Comparison of ENCODE assay signal across 18 mouse cellular contexts in the genomic region with DNA sequence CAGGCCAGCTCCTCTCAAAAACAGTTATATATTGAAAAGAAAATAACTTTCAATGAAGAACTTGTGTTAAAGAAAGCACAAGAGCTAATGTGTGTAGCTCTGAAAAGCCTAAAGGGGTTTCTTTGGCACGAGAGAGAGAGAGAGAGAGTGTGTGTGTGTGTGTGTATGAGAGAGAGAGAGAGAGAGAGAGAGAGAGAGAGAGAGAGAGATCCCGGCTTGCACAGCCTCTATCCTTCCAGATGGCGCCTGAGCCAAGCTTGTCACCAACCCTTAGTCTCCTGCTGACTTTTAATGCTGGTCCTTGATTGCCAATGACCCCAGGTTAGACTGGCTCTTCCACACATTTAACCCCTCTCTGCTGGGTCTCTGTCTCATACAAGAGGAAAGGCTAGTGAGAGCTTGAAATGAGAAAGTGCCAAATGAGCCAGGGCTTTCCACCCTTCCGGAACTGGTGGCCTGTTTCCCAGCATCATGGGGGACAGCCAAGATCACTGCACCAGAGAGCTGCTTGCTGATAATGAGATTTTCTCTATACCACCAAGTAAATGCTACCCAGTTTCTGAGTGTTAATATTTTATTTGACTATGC.
DNase-seq lines count a peak whose midpoint lies in the region; ATAC-seq and TF ChIP-seq lines count a peak whose summit lies in the region.
"Had no signal": no experiment of that assay in that cellular context is flagged by ENCODE, and none has a peak within 500 bp of the region (broad histone marks: within the 10 kb centered on the region; RNA-seq: fewer than 3 reads in every experiment).

No protein-coding gene starts in this region.

- no peak; the same call in 1 of the 2 replicates for ATAC-seq in forebrain, embryonic 14.5 days

- H3K9me3 ChIP-seq in forebrain, embryonic 14.5 days (replicated peaks; ENCODE audit: control insufficient read depth, low read length), result no peaks in the 10 kb centered on the region
- H3K9me3 ChIP-seq in forebrain, embryonic 10.5 days, result no peaks in the 10 kb centered on the region
- H3K9me3 ChIP-seq: embryonic facial prominence, embryonic 10.5 days; limb, embryonic 12.5 days; neural tube, embryonic 15.5 days; stomach, embryonic 15.5 days had no signal

- no peak overlapping the region for H3K9ac ChIP-seq in forebrain, embryonic 14.5 days (ENCODE audit: low read length)
- H3K9ac ChIP-seq: limb, embryonic 12.5 days; liver, embryonic 14.5 days; neural tube, embryonic 15.5 days; stomach, embryonic 15.5 days had no signal

- no peaks in the 10 kb centered on the region for H3K36me3 ChIP-seq in forebrain, embryonic 14.5 days (ENCODE audit: control insufficient read depth, insufficient read depth, low read length)
- no peaks in the 10 kb centered on the region for H3K36me3 ChIP-seq in forebrain, embryonic 10.5 days (replicated peaks)
- H3K36me3 ChIP-seq in thymus, adult 2 months (ENCODE audit: control insufficient read depth, insufficient read depth, low read length), result no peaks in the 10 kb centered on the region
- H3K36me3 ChIP-seq: embryonic facial prominence, embryonic 10.5 days; limb, embryonic 12.5 days; neural tube, embryonic 15.5 days; stomach, embryonic 15.5 days had no signal

- peaks cover 10% of the 10 kb centered on the region; the same call in 1 of the 2 replicates for H3K4me1 ChIP-seq in forebrain, embryonic 14.5 days (ENCODE audit: control insufficient read depth, insufficient read depth, low read length)
- peaks cover 24% of the 10 kb centered on the region for H3K4me1 ChIP-seq in forebrain, embryonic 10.5 days
- H3K4me1 ChIP-seq in thymus, adult 2 months (replicated peaks; ENCODE audit: control insufficient read depth, insufficient read depth, low read length), result no peaks in the 10 kb centered on the region
- H3K4me1 ChIP-seq: stomach, embryonic 15.5 days had no signal

- no peak for TF ChIP-seq POLR2A in thymus, adult 2 months (IDR thresholded peaks at IDR 0.05; ENCODE audit: control insufficient read depth, extremely low read depth, insufficient read depth, low read length, poor library complexity)

- TF ChIP-seq CTCF in thymus, adult 2 months (IDR thresholded peaks at IDR 0.05; ENCODE audit: borderline replicate concordance, control insufficient read depth, extremely low read depth, insufficient read depth, low read length, poor library complexity), result no peak

- intact Hi-C loops in heart, postnatal 36 days (cut with DNase I), result no loop called here

- H3K27ac ChIP-seq in forebrain, embryonic 14.5 days (ENCODE audit: low read depth, low read length), result 0 out of 2 replicates have a peak overlapping the region, but pooled peaks have one; percentile 5
- H3K27ac ChIP-seq in forebrain, embryonic 10.5 days, result no peak overlapping the region
- no peak overlapping the region for H3K27ac ChIP-seq in thymus, adult 2 months (ENCODE audit: control insufficient read depth, insufficient read depth, low read length)
- H3K27ac ChIP-seq: embryonic facial prominence, embryonic 10.5 days; limb, embryonic 12.5 days; liver, embryonic 14.5 days; neural tube, embryonic 15.5 days; stomach, embryonic 15.5 days had no signal

- DNase-seq in forebrain, embryonic 14.5 days (ENCODE audit: low spot score), result peak; percentile 38
- DNase-seq in forebrain, embryonic 10.5 days (ENCODE audit: extremely low spot score, low spot score), result no peak
- peak; percentile 7 to 10 for DNase-seq in heart, postnatal 36 days
- DNase-seq in heart, adult 8-10 months (ENCODE audit: low spot score), result no peak
- peak; percentile 17 for DNase-seq in right cerebral cortex, postnatal 4 days
- DNase-seq in right cerebral cortex, adult 2 months (ENCODE audit: low spot score in 2 of 2), result no peak
- no peak for DNase-seq in thymus, adult 2 months
- no peak for DNase-seq in right cerebral cortex, postnatal 36 days (ENCODE audit: low spot score in 2 of 2)
- DNase-seq: adrenal gland, postnatal 25 days; gastrocnemius, postnatal 36 days; kidney, adult 2 months; kidney, postnatal 4 days had no signal

- no peak overlapping the region for H3K4me2 ChIP-seq in forebrain, embryonic 14.5 days (ENCODE audit: low read length)
- H3K4me2 ChIP-seq: limb, embryonic 12.5 days; neural tube, embryonic 15.5 days; stomach, embryonic 15.5 days had no signal

- H3K27me3 ChIP-seq in forebrain, embryonic 14.5 days (replicated peaks; ENCODE audit: control insufficient read depth, insufficient read depth, low read length), result no peaks in the 10 kb centered on the region
- H3K27me3 ChIP-seq in forebrain, embryonic 10.5 days (ENCODE audit: poor library complexity, severe bottlenecking), result no peaks in the 10 kb centered on the region
- no peaks in the 10 kb centered on the region for H3K27me3 ChIP-seq in thymus, adult 2 months (ENCODE audit: control insufficient read depth, insufficient read depth, low read length)
- H3K27me3 ChIP-seq: CH12.LX; limb, embryonic 12.5 days; neural tube, embryonic 15.5 days; stomach, embryonic 15.5 days had no signal

- H3K4me3 ChIP-seq in forebrain, embryonic 14.5 days (ENCODE audit: low read depth, low read length), result no peak overlapping the region
- no peak overlapping the region for H3K4me3 ChIP-seq in forebrain, embryonic 10.5 days
- H3K4me3 ChIP-seq in thymus, adult 2 months (ENCODE audit: control insufficient read depth, insufficient read depth, low read length), result no peak overlapping the region
- H3K4me3 ChIP-seq: embryonic facial prominence, embryonic 10.5 days; limb, embryonic 12.5 days; neural tube, embryonic 15.5 days; stomach, embryonic 15.5 days had no signal

- 59% methylated on average over 4 of the region's 4 CpGs for WGBS in forebrain, embryonic 14.5 days
- 75% methylated on average over 4 of the region's 4 CpGs for WGBS in forebrain, embryonic 10.5 days
- WGBS in thymus, adult 2 months, result 86% methylated on average over 4 of the region's 4 CpGs

Comparison
In these comparisons a context has a peak if more than half of its experiments do, and no peak if none do; other contexts are left out.
1. DNase-seq: peak in forebrain, embryonic 14.5 days (single experiment), heart, postnatal 36 days (2 of 2) and right cerebral cortex, postnatal 4 days (single experiment); none in forebrain, embryonic 10.5 days (single experiment), heart, adult 8-10 months (single experiment), right cerebral cortex, adult 2 months (0 of 2), thymus, adult 2 months (single experiment) and right cerebral cortex, postnatal 36 days (0 of 2).